Mouse (Mus musculus): ENCODE measurements at regions not wholly inside any gene's neighbourhood (a gene's known extent, or its start where the extent isn't known, plus 50 kb on each side); places are given as distances from the start of the nearest gene placed in this dataset.

DNA sequence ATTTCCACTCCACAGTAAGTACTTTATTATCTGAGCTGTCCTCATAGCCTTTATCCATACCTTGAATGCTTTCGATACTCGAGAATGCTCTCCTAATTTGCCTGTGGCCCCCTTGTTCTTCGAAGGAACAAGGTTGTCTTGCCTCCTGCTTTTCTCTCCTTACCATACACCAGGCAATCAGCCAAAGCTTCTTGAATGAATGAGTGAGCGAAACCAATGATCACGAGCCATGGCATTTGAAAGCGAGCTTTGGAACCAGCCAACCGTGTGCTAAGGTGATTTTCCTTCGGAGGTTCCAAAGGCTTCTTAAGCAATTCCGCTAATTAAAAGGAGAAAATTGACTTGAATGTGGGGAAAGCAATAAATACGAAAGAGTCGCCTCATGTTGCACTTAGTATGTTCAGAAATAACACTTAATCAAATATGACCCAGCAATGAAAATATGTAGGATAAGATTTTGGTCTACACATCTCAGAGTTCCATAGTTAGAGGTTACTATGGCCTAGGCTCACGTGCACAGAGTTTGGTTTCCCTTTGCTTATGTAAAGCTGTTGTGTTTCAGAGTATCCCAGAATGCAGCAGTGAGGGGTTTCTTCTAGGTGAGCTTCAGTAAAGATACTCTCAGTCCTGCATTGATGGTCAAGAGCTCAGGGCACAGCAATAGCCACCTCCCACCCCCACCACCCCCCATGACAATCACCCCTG, 160.9 kb downstream of the Sox4 start:
- Histone ChIP-seq H3K27me3 (ENCODE audit: control insufficient read depth) (no peaks in the 10 kb centered on the region), H3K4me3 (replicated peaks) (no peak overlapping the region), H3K36me3 (ENCODE audit: control insufficient read depth) (no peaks in the 10 kb centered on the region), H3K4me1 (ENCODE audit: control insufficient read depth) (no peaks in the 10 kb centered on the region), H3K9me3 (ENCODE audit: control insufficient read depth, low read length) (no peaks in the 10 kb centered on the region)
- TF ChIP-seq TAL1 (IDR thresholded peaks at IDR 0.05; ENCODE audit: low read length) (no peak), GATA1 (IDR thresholded peaks at IDR 0.05; ENCODE audit: low read length) (no peak)

DNA sequence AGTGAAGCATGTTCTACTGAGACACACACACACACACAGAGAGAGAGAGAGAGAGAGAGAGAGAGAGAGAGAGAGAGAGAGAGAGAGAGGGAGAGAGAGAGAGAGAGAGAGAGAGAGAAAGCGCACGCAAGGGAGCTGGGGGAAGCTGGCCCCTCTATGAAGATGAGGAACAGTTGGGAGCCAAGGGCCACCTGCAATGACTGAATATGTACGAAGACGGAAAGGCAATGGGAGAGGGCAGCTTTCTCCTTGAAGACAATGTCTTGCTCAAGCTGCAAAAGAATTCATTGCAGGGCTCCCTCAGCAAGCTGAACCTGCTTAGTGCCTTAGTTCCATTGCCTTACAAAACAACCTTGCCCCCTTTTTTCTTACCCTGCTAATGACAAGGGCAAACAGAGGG, 163.1 kb downstream of the Sox4 start:
- Histone ChIP-seq H3K4me1 (ENCODE audit: control insufficient read depth) (no peaks in the 10 kb centered on the region), H3K36me3 (ENCODE audit: control insufficient read depth) (no peaks in the 10 kb centered on the region), H3K27me3 (ENCODE audit: control insufficient read depth) (no peaks in the 10 kb centered on the region), H3K9me3 (ENCODE audit: control insufficient read depth, low read length) (no peaks in the 10 kb centered on the region), H3K4me3 (replicated peaks) (no peak overlapping the region)
- TF ChIP-seq GATA1 (IDR thresholded peaks at IDR 0.05; ENCODE audit: low read length) (no peak), TAL1 (IDR thresholded peaks at IDR 0.05; ENCODE audit: low read length) (no peak)

GRCm38 (mm10) chr13:28787331-28787643, 166.2 kb downstream of the Sox4 start:
- TF ChIP-seq TAL1 (IDR thresholded peaks at IDR 0.05; ENCODE audit: low read length) (no peak), GATA1 (IDR thresholded peaks at IDR 0.05; ENCODE audit: low read length) (no peak)

DNA sequence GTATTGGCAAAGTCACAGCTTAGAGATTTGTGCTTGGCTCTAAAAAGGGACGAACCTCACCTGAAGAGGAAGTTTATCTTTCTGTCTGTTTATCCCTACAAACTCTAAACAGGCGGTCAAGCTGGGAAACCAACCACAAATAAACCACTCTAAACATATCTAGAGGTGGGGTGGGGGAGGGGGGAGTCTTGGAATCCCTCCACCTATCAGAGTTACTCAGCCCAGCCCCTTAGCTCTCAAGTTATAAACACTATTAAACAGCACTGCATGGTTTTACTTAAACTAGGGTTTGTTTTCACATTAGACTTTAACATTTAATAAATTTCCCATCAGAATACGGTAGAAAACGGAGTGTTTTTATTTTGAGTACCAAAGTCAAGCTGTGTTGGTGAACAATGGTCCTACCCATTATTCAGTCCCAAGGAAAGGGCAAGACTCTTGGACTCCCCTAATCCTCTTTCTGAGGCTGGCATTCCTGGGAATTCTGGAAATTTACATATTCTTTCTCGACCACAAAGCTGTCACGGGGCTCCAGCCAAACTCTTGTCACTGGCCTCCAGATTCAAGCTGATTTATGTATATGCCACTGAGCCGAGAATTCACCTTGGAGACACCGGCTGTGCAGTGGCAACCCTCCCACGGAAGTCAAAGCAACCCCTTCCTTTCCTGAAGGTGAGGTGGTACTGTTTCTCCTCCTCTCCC, 166.7 kb downstream of the Sox4 start:
- no peak for TF ChIP-seq GATA1 (IDR thresholded peaks at IDR 0.05; ENCODE audit: low read length)
- no peak for TF ChIP-seq TAL1 (IDR thresholded peaks at IDR 0.05; ENCODE audit: low read length)
- Histone ChIP-seq H3K4me3 (replicated peaks) (no peak overlapping the region), H3K27me3 (ENCODE audit: control insufficient read depth) (no peaks in the 10 kb centered on the region), H3K4me1 (ENCODE audit: control insufficient read depth) (no peaks in the 10 kb centered on the region), H3K9me3 (ENCODE audit: control insufficient read depth, low read length) (no peaks in the 10 kb centered on the region), H3K36me3 (ENCODE audit: control insufficient read depth) (no peaks in the 10 kb centered on the region)

More at GRCm38 (mm10) chr13:28787331-28787643, 166.2 kb downstream of the Sox4 start:
- Histone ChIP-seq H3K9me3 (ENCODE audit: control insufficient read depth, low read length) (no peaks in the 10 kb centered on the region), H3K36me3 (ENCODE audit: control insufficient read depth) (no peaks in the 10 kb centered on the region), H3K27me3 (ENCODE audit: control insufficient read depth) (no peaks in the 10 kb centered on the region), H3K4me1 (ENCODE audit: control insufficient read depth) (no peaks in the 10 kb centered on the region), H3K4me3 (replicated peaks) (no peak overlapping the region)

DNA sequence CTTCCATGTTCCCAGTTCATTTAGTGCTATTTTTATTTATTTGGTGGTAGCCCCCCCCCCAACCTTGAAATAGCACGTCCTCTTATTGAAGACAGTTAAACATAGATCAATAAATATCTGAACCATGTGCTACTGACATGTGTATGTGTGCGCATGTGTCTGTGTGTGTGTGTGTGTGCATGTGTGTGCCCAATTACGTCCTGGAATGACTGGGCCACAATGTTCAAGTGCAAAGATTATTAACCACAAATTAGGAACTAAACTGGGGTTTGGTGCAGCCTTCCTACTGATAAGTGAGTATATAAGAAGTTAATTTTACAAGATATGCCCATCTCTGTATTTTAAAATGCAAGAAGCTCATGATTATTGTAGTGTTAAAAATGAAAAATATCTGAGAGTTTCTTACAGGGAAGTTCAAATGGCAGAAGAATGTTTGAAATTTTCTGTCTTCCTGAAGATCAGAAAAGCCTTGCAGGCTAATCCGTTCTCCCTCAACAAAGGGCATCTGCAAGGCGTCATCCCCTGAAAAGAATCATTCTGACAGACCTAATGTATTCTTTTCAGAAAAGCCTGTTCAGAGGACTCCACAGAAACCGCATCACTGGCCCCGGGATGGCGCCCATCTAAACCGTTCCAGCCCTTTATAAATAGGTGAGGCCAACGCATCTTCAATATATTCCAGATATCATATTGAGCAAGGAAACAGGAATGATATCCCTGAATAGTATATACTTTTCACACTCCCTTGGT, 170.8 kb downstream of the Sox4 start:
- Histone ChIP-seq H3K27me3 (ENCODE audit: control insufficient read depth) (no peaks in the 10 kb centered on the region), H3K9me3 (ENCODE audit: control insufficient read depth, low read length) (no peaks in the 10 kb centered on the region), H3K36me3 (ENCODE audit: control insufficient read depth) (no peaks in the 10 kb centered on the region), H3K4me1 (ENCODE audit: control insufficient read depth) (no peaks in the 10 kb centered on the region), H3K4me3 (replicated peaks) (no peak overlapping the region)
- TF ChIP-seq GATA1 (IDR thresholded peaks at IDR 0.05; ENCODE audit: low read length) (no peak), TAL1 (IDR thresholded peaks at IDR 0.05; ENCODE audit: low read length) (no peak)

DNA sequence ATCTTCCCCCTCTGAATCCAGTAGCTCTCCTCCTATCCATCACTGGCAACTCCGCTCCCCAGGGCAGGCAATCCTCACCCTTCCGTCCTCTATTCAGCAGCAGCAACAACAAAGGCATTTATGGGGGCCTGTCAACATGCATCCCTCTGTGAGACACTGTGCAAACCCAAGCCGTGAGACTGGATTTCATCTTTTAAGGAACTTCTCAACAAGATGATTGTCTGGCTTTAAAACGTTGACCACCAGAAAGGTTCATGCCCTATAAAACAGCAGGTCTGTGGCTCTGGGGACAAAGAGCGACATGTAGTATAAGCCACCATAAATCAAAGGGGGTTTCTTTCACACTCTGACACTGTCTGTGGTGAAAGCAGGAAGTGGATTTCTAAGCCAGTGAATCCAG, 171.4 kb downstream of the Sox4 start:
- H3K9me3 ChIP-seq (ENCODE audit: control insufficient read depth, low read length), result no peaks in the 10 kb centered on the region
- H3K4me3 ChIP-seq (replicated peaks), result no peak overlapping the region
- no peaks in the 10 kb centered on the region for H3K27me3 ChIP-seq (ENCODE audit: control insufficient read depth)
- no peaks in the 10 kb centered on the region for H3K4me1 ChIP-seq (ENCODE audit: control insufficient read depth)
- no peaks in the 10 kb centered on the region for H3K36me3 ChIP-seq (ENCODE audit: control insufficient read depth)
- TF ChIP-seq GATA1 (IDR thresholded peaks at IDR 0.05; ENCODE audit: low read length) (no peak), TAL1 (IDR thresholded peaks at IDR 0.05; ENCODE audit: low read length) (no peak)

DNA sequence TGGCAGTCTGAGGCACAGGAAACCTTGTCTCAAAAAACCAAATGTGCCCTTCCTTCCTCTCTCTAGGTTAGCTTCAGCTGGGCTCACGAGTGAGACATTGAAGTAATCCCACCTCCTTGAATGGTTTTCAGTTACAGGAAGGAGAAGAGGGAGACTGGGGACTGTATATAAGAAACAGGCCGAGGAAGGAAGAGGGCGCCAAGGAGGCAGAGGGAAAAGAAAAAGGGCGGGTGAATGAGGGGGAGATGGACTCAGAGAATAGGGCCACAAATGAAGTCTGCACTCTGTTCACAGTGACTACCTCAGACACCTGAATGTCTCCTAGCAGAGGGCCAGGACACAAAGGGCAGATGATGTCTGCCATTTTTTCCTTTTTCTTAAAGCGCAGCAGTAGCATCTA, 171.9 kb downstream of the Sox4 start:
- H3K36me3 ChIP-seq (ENCODE audit: control insufficient read depth), result no peaks in the 10 kb centered on the region
- TF ChIP-seq GATA1 (IDR thresholded peaks at IDR 0.05; ENCODE audit: low read length) (no peak), TAL1 (IDR thresholded peaks at IDR 0.05; ENCODE audit: low read length) (no peak)

GRCm38 (mm10) chr13:28780462-28780861, 173.1 kb downstream of the Sox4 start:
- TF ChIP-seq GATA1 (IDR thresholded peaks at IDR 0.05; ENCODE audit: low read length) (no peak), TAL1 (IDR thresholded peaks at IDR 0.05; ENCODE audit: low read length) (no peak)
- no peaks in the 10 kb centered on the region for H3K9me3 ChIP-seq (ENCODE audit: control insufficient read depth, low read length)
- H3K36me3 ChIP-seq (ENCODE audit: control insufficient read depth), result no peaks in the 10 kb centered on the region
- no peak overlapping the region for H3K4me3 ChIP-seq (replicated peaks)
- no peaks in the 10 kb centered on the region for H3K4me1 ChIP-seq (ENCODE audit: control insufficient read depth)
- H3K27me3 ChIP-seq (ENCODE audit: control insufficient read depth), result no peaks in the 10 kb centered on the region

More for the DNA sequence above, 171.9 kb downstream of the Sox4 start:
- H3K27me3 ChIP-seq (ENCODE audit: control insufficient read depth), result no peaks in the 10 kb centered on the region
- H3K9me3 ChIP-seq (ENCODE audit: control insufficient read depth, low read length), result no peaks in the 10 kb centered on the region
- no peak overlapping the region for H3K4me3 ChIP-seq (replicated peaks)
- no peaks in the 10 kb centered on the region for H3K4me1 ChIP-seq (ENCODE audit: control insufficient read depth)

- H3K36me3 ChIP-seq (ENCODE audit: control insufficient read depth), result no peaks in the 10 kb centered on the region
- H3K27me3 ChIP-seq (ENCODE audit: control insufficient read depth), result no peaks in the 10 kb centered on the region
- H3K4me1 ChIP-seq (ENCODE audit: control insufficient read depth), result no peaks in the 10 kb centered on the region
- no peak overlapping the region for H3K4me3 ChIP-seq (replicated peaks)
- H3K9me3 ChIP-seq (ENCODE audit: control insufficient read depth, low read length), result no peaks in the 10 kb centered on the region
- no peak for TF ChIP-seq TAL1 (IDR thresholded peaks at IDR 0.05; ENCODE audit: low read length)
- TF ChIP-seq GATA1 (IDR thresholded peaks at IDR 0.05; ENCODE audit: low read length), result no peak
Measured at GRCm38 (mm10) chr13:28775142-28775815, 178.2 kb downstream of the Sox4 start.

Data from erythroblast, embryonic 14.5 days (primary cell).